Mouse (Mus musculus): ENCODE results near the gene Tas2r138. TPM values are rescaled to one million over a fixed set of nuclear protein-coding genes. Genes with fewer than 3 reads are reported as not detected.
"Not testable (repeated sequence)": the region's sequence is repeated elsewhere in the genome, so short reads cannot be mapped to it uniquely, and the experiment has no call there.

Gene Tas2r138
- polyA plus RNA-seq, 1 experiment, result not detected

DNA sequence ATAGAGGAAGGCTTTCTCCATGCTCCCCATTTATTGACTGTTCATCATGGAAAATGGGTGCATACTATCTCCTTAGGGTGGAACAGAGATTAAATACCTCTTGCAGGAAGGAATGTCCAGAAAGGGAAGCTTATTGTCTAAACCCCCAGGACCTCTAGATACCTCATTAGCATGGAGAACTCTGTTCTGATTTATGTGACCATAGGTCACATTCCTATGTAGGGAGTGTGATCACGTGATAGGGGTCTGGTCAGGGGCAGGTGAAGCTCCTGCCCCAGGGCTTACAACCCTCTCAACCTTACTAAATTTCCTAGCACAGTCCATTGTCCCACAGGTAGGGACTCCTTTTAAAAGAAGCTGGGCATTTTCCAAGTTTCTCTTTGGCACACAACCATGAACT lies 13.0 kb upstream of the Tas2r138 start:
- Histone ChIP-seq H3K4me1 (ENCODE audit: control insufficient read depth, insufficient read depth, low read length) (no peaks in the 10 kb centered on the region), H3K4me3 (ENCODE audit: insufficient read depth, low read length) (no peak overlapping the region), H3K27ac (ENCODE audit: insufficient read depth, low read length) (no peak overlapping the region)
- no peak for TF ChIP-seq CTCF (IDR thresholded peaks at IDR 0.05; ENCODE audit: extremely low read depth, insufficient read depth, low read length)
- no peak for TF ChIP-seq POLR2A (IDR thresholded peaks at IDR 0.05; ENCODE audit: extremely low read depth, insufficient read depth, low read length)

DNA sequence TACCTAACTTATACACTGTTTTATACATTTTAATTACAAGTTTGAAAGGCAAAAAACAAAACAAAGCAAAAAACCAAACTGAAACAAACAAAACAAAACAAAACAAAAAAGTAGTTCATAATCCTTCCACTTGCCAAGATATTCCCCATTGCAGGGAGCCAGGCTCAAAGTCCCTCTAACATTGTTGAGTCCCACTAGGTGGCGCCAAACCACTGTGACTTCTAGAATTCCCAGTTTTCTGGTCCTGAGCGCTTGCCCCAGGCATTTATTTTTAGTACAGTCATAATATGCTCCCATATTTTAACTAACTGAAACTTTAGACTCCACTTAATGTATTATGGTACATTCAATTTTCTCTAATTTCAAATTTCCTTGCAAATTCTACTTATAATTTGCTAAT lies 4.9 kb upstream of the Tas2r138 start:
- Histone ChIP-seq H3K27ac (ENCODE audit: insufficient read depth, low read length) (no peak overlapping the region), H3K4me3 (ENCODE audit: insufficient read depth, low read length) (no peak overlapping the region), H3K4me1 (ENCODE audit: control insufficient read depth, insufficient read depth, low read length) (no peaks in the 10 kb centered on the region)
- TF ChIP-seq CTCF (IDR thresholded peaks at IDR 0.05; ENCODE audit: extremely low read depth, insufficient read depth, low read length), result peak; percentile 78
- no peak for TF ChIP-seq POLR2A (IDR thresholded peaks at IDR 0.05; ENCODE audit: extremely low read depth, insufficient read depth, low read length)

DNA sequence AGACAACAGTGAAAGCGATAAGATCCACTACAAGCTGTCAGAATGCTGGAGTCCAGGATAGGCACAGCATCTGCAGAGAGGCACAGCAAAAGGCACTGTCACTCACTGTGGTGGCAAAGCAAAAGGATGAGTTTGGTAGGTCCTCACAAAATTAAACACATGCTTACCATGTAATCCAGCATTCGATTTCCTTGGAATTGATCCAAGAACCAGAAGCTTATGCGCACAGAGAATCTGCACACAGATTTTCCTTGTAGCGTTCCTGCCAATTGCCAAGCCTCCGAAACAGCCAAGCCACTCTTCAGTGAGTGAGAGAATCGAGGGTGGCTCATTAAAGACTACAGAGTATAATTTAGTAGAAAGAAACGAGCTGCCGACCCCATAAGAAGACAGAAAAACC lies 2.9 kb downstream of the Tas2r138 start:
- no peak overlapping the region for H3K27ac ChIP-seq (ENCODE audit: insufficient read depth, low read length)
- no peak for TF ChIP-seq POLR2A (IDR thresholded peaks at IDR 0.05; ENCODE audit: extremely low read depth, insufficient read depth, low read length)
- no peak for TF ChIP-seq CTCF (IDR thresholded peaks at IDR 0.05; ENCODE audit: extremely low read depth, insufficient read depth, low read length)
- H3K4me3 ChIP-seq (ENCODE audit: insufficient read depth, low read length), result no peak overlapping the region
- no peaks in the 10 kb centered on the region; the same call in 1 of the 2 replicates for H3K4me1 ChIP-seq (ENCODE audit: control insufficient read depth, insufficient read depth, low read length)

DNA sequence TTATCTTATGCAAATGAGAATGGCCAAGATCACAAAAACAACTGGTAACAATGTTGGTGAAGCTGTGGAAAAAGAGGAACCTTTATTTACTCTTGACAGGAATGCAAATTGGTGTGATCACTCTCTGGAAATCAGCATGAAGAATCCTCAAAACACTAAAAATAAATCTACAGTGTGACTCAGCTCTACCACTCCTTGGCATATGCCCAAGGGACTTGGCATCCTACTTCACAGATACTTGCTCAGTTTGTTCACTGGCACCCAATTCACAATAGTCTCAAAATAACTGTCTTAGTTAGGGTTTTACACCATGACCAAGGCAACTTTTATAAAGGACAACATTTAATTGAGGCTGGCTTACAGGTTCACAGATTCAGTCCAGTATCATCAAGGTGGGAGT lies 5.7 kb downstream of the Tas2r138 start:
- TF ChIP-seq CTCF (IDR thresholded peaks at IDR 0.05; ENCODE audit: extremely low read depth, insufficient read depth, low read length) (no peak), POLR2A (IDR thresholded peaks at IDR 0.05; ENCODE audit: extremely low read depth, insufficient read depth, low read length) (no peak)
- Histone ChIP-seq H3K27ac (ENCODE audit: insufficient read depth, low read length) (no peak overlapping the region), H3K4me1 (ENCODE audit: control insufficient read depth, insufficient read depth, low read length) (no peaks in the 10 kb centered on the region; the same call in 1 of the 2 replicates), H3K4me3 (ENCODE audit: insufficient read depth, low read length) (no peak overlapping the region)

DNA sequence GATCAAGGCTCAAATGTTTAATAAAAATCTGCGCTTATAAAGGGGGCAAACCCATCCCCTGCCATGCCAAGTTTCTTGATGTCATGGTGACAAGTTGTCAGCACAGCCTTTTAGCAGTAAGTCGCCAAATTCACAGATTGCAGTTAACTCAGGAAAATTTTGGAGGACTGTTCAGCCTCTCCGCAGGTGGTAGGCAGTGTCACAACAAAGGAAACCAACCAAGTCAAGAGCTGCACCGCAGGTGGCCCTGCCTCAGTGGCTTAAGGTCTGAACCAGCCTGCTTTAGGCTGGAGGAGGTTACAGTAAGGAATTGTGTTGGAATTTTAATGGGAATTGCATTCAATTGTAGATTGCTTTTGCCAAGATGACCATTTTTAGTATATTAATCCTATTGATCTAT lies 14.6 kb downstream of the Tas2r138 start:
- not testable (repeated sequence) for H3K27ac ChIP-seq (ENCODE audit: insufficient read depth, low read length); H3K4me3 ChIP-seq (ENCODE audit: insufficient read depth, low read length); H3K4me1 ChIP-seq (ENCODE audit: control insufficient read depth, insufficient read depth, low read length)

DNA sequence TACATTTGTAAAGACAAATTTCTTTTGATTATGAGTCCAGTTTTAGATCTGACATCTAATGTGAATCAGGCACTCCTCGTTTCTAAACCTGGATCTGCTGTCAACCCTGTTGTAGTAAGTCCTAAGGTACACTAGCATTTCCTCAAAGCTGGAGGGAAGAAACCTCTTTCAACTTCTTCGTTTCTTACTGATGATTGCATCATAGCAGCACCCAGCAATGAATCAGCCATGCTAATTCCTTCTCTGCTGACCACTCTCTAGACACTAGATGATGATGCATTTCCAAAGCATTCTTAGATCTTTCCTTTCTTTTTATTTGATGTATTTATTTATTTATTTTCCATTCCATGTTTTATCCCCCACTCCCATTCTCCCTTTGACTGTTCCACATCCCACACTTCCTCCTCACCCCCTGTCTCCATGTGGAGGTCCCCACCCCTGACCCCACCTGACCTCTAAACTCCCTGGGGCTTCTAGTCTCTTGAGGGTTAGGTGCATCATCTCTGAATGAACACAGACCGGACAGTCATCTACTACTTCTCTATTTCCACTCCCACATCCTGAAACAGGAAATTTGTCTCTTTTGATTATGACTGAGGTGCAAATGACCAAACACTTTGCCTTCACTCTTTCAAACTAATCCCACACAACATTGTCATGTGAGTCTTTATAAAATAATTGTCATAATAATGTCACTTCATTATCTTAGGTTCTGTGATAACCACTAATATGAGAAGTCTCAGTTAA lies 18.1 kb downstream of the Tas2r138 start:
- no peak for TF ChIP-seq POLR2A (IDR thresholded peaks at IDR 0.05; ENCODE audit: extremely low read depth, insufficient read depth, low read length)
- no peak for TF ChIP-seq CTCF (IDR thresholded peaks at IDR 0.05; ENCODE audit: extremely low read depth, insufficient read depth, low read length)
- Histone ChIP-seq H3K4me3 (ENCODE audit: insufficient read depth, low read length) (no peak overlapping the region), H3K4me1 (ENCODE audit: control insufficient read depth, insufficient read depth, low read length) (no peaks in the 10 kb centered on the region), H3K27ac (ENCODE audit: insufficient read depth, low read length) (no peak overlapping the region)

DNA sequence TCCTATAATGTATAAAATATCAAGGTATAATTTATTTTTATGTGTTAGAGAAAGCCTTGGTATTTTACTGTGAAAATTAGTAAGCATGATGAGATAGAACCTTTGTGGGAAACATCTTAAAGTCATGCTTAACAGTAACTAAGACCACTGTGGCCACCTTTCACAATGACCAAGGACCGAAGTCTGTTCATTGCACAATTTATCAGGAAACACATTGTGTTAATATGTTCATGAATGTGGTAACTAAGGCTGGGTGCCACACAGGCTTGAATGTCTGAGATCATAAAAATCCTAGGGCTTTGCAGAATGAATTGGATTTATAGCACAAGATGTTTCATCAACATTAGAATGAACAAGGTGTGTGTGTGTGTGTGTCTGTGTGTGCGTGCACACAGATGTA lies 24.8 kb downstream of the Tas2r138 start:
- Histone ChIP-seq H3K4me1 (ENCODE audit: control insufficient read depth, insufficient read depth, low read length) (no peaks in the 10 kb centered on the region), H3K4me3 (ENCODE audit: insufficient read depth, low read length) (no peak overlapping the region), H3K27ac (ENCODE audit: insufficient read depth, low read length) (no peak overlapping the region)
- TF ChIP-seq CTCF (IDR thresholded peaks at IDR 0.05; ENCODE audit: extremely low read depth, insufficient read depth, low read length) (no peak), POLR2A (IDR thresholded peaks at IDR 0.05; ENCODE audit: extremely low read depth, insufficient read depth, low read length) (no peak)

DNA sequence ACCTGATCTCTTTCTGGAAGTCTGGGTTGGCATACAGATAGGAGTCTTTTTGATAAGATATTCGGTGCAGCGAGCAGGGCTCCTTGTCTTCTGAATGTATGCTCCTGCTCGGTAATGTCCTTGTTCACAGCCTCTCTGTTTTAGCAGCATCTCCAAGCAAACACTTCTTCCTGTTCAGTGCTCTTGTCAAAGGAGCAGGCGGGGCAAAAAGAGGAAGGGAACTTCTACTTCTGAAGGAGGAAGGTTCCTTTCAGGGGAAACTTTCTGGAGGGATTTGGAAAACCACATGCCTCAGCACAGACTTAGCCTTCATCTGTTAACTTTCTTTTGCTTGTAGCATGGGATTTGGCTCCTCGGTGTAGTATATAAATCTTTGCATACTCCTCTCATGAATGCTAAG lies 27.5 kb downstream of the Tas2r138 start, which contains the start of gene Clec5a:
TSS of gene Clec5a (minus strand) at position 177 of the 400 bp plus-strand sequence.
- TF ChIP-seq POLR2A (IDR thresholded peaks at IDR 0.05; ENCODE audit: extremely low read depth, insufficient read depth, low read length) (no peak), CTCF (IDR thresholded peaks at IDR 0.05; ENCODE audit: extremely low read depth, insufficient read depth, low read length) (no peak)
- no peaks in the 10 kb centered on the region for H3K4me1 ChIP-seq (ENCODE audit: control insufficient read depth, insufficient read depth, low read length)
- H3K4me3 ChIP-seq (ENCODE audit: insufficient read depth, low read length), result no peak within 1 kb of the TSS

DNA sequence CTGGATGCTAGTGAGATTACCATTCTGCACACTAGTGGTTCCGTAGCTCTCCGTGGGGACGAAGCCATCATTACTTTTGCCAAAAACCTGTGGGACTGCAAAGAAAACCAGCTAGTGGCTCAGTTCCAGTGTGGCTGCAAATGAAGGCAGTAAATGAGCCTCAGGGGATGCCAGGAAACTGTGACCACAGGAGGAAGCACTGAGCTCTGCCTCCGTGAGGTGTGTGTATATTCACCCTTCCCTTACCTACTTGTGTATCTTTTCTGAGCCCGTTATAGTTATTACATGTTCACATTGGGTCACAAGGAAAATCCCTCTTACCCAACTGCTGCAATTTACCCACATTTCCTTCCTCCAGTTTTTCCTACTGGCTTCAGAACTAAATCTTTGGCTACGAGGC lies 28.8 kb downstream of the Tas2r138 start:
- no peaks in the 10 kb centered on the region for H3K4me1 ChIP-seq (ENCODE audit: control insufficient read depth, insufficient read depth, low read length)
- H3K27ac ChIP-seq (ENCODE audit: insufficient read depth, low read length), result no peak overlapping the region
- H3K4me3 ChIP-seq (ENCODE audit: insufficient read depth, low read length), result no peak overlapping the region
- no peak for TF ChIP-seq POLR2A (IDR thresholded peaks at IDR 0.05; ENCODE audit: extremely low read depth, insufficient read depth, low read length)
- TF ChIP-seq CTCF (IDR thresholded peaks at IDR 0.05; ENCODE audit: extremely low read depth, insufficient read depth, low read length), result no peak

More for the DNA sequence above, 27.5 kb downstream of the Tas2r138 start, which contains the start of gene Clec5a:
- H3K27ac ChIP-seq (ENCODE audit: insufficient read depth, low read length), result no peak within 1 kb of the TSS

DNA sequence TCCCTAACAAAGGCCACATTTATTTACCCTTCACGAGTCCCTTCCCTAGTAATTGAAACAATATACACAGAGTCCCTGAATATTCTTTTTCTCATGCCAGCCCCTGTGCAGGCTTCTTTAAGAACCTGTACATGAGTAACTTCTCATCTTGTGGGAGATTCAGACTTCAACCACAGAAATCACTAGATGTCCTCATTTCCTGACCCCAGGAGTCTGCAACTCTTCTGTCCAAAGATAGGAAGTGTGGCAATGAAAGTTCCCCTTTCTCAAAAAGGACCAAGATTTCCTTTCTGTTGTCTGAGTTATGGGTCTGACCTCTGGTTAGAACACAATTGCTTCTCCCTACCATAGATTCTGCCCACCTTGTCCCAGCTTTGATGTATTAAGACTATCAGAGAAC lies 36.8 kb downstream of the Tas2r138 start:
- TF ChIP-seq POLR2A (IDR thresholded peaks at IDR 0.05; ENCODE audit: extremely low read depth, insufficient read depth, low read length) (no peak), CTCF (IDR thresholded peaks at IDR 0.05; ENCODE audit: extremely low read depth, insufficient read depth, low read length) (no peak)
- Histone ChIP-seq H3K27ac (ENCODE audit: insufficient read depth, low read length) (no peak overlapping the region), H3K4me1 (ENCODE audit: control insufficient read depth, insufficient read depth, low read length) (no peaks in the 10 kb centered on the region), H3K4me3 (ENCODE audit: insufficient read depth, low read length) (no peak overlapping the region)
